Mouse (Mus musculus): Measurements from ENCODE around the gene St3gal5.
A peak's percentile ranks its signal among the peaks of the same experiment; 100 is the strongest.

Gene St3gal5

DNA sequence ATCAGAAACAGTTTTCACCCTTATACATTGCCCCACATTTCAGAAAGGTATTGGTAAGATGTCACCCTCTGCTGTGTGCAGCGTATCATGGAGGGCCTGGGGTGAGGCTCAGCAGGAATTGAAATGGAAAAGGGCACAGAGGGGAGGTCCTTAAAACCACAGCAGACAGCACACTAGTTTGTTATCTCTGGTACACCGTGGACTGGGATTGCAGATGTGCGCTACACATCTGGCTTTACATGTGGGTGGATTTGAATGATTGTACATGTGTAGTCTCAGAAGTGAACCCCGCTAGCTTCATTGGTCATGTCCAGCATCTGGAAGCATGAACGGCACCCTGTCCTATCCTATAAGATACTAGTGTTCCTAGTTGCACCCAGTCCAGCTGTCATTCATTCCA is 38.6 kb downstream of the St3gal5 start:
- DNase-seq, result no peak

DNA sequence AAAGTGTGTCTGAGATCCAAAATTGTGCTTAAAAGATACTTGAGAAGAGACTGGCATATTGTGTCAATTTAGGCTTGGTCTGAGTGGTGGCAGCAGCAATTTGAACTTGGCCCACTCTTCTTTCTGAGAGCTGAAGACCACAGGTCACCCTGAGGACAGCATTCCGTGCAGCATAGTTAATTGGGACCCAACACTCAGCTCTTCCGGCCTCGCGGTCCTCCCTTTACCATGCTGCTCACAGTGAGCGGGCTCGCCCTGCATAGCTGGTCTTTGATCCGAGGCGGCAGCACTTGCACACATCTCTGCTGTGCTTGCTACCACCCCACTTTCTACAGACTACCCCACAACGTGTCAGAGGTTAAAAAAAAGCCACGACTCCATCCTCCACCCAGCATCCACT is 39.2 kb downstream of the St3gal5 start:
- DNase-seq, result no peak

DNA sequence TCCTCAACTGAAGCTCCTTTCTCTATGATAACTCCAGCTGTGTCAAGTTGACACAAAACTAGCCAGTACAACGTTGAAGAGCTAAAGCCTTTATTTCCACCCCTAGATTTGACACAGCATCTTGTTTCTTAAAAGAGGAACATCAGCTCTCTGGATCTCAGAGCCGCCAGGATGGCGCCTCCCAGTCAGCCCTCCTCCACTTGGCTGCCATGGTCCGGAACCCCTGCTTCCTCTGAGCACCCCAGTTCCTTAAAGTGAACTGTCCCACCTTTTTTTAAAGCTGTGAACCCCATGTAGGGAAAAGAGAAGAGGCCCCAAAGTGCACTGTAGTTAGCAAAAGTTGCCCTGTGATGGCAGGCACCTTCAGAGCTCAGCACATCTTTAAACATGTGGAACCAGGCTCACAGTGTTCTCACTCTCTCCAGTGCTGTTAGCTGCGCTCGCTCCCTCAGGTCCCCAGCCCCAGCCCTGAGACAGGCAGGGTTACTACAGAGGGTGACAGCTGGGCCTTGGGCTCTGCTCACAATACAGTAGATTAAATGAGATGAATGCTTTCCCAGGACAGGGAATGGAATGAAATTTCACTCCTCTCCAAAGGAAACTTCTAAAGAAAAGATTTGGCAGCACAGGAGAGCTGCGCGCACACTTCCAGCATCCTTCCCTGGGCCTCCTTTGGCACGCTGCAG is 42.3 kb downstream of the St3gal5 start:
- no peak for DNase-seq

DNA sequence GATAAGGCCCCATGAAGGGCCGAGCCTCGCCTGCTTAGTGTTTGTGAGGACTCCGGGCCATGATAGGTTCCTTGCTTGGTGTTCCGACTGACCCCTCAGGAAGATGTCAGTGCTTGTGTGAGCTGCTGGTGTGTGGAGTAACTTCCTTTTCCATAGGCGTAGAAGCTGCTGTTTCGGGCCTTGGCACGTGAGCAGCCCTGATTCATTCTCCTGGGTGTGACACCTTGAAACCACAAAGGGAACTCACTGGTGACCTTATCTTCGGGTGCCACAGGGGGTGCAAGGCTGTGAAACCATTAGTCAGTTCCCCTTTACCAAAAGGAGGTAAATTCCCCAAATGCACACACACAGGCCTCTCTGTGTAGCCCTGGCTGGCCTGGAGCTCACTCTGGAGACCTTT is 43.0 kb downstream of the St3gal5 start:
- DNase-seq, result no peak

DNA sequence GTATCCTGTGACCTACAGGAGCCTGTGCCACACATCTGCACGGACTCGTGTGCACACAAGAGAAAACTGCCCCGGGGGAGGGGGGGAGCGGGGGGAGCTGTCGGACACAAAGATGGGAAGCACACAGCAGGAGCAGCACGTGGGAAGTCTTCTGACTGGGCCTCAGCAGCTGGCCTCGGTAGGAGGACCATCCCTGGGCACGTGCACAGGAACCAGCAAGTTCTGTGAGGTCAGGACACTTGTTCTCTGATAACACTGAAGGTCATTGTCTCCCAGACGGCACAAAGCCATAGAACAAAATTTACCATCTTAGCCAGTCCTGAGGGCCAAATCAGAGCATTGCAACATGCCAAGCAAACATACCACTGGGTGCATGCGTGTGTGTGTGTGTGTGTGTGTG is 43.8 kb downstream of the St3gal5 start:
- no peak for DNase-seq

DNA sequence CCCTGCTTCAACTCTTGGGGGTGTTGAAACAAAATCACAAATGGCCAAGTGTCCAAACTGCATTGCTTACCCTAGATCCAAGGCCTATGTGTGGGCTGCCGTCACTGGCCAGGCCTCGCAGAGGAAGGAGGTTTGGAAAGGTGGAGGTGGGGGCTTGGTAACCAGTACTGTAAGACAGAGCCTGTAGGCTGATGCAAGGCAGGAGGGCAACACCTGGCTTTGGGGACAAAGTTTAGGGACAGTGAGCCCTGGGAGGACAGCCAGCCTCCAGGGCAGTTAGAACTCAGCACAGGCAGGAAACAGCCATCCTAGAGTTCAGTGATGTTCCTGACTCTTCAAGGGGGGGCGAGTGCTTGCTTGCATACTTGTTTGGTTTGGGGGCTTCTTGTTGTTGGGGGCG is 45.2 kb downstream of the St3gal5 start:
- no peak for DNase-seq

DNA sequence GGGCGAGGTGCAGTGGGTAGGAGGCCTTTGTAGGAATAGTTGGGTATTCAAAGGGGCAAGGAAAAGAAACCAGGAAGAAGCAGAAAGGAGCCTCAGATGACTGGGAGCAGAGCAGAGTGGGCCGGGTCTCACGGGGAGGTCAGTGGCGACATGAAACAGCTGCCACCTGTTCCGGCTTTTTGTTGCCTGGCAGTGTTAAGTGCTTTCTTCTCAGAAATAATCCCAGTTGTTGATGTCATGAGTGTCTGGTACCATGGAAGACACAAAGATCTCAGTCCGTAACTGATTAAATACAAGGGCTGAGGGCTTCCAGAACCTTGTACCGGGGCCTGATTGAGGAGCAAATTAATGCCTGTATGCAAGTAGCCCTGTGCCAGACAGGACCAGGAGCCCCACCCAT is 47.0 kb downstream of the St3gal5 start:
- no peak for DNase-seq

DNA sequence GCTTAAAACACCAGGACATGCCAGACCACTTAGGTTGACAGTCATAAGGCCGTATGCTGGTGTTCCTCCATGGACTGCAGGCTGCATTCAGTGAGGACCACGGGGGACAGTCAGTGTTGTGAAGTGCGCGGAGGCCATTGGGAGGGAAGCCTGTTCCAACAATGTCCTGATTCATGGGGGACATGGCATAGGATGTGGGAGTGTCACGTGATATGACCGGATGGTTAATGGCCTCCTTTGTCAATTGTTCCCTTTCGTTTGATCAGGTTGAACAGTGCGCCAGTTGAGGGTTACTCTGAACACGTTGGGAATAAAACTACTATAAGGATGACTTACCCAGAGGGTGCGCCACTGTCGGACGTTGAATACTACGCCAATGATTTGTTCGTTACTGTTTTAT is 49.4 kb downstream of the St3gal5 start:
- no peak for DNase-seq

DNA sequence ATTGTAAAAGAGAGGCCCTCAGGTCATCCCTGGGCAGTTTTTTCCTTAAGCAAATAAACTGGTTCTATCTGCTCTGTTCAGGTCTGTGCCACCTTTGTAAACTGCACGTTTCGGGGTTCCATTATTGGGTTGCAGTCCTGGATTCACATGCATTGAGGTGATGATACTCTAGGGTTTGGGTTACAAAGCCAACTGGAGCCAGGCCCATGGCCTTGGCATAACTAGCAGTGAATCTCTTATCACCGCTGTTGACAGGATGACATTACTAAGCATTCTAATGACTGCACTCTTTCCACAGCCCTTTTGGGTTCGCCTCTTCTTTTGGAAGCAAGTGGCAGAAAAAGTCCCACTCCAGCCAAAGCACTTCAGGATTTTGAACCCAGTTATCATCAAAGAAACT is 51.3 kb downstream of the St3gal5 start:
- no peak for DNase-seq

DNA sequence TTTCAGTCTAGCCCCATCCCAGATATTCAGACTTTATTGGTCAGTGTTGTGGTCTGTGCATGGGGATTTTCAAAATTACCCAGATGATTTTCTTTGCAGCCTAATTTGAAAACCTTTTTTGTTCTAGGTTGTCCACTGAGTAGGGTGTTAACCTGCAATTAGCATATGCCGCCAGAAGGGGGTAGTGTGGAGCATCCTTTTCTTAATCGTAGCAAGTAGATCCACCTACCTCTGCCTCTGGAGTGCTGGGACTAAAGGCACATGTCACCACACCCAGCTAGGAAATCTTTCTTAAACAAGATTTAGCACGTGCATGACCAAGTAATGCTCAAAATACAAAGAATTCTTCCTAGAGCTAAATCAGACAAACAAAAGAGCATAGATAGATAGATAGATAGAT is 52.4 kb downstream of the St3gal5 start:
- DNase-seq, result no peak

DNA sequence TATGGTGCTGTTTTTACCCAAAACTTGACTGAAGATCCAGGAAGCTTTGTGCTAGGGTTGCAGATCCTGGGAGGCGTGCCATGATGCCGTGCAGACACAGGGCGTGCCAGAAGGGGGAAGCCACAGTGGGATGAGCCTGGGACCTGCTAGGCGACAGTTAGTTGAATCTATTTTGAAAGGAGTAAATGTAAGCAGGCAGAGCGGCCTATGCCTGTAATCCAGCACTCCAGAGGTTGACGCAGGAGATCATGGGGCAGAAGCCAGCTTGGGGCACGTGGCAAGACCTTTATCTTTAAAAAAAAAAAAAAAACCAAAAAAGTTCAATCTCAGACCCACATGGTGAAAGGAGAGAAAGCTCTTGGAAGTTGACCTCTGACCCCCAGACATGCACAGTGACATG is 55.3 kb downstream of the St3gal5 start:
- no peak for DNase-seq

DNA sequence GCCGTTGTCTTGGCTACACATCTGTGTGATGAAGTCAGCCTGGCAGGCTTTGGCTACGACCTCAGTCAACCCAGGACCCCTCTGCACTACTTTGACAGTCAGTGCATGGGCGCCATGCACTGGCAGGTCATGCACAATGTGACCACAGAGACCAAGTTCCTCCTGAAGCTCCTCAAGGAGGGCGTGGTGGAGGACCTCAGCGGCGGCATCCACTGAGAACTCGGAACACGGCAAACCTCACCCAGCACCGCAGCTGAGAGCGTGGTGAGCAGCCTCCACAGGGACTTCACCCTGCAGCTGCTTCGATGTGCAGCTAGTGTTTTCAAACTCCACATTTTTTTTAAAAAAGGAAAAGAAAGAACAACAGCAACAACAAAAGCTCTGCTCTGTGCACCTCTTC is 56.1 kb downstream of the St3gal5 start:
- peak; percentile 29 to 46 for DNase-seq

DNA sequence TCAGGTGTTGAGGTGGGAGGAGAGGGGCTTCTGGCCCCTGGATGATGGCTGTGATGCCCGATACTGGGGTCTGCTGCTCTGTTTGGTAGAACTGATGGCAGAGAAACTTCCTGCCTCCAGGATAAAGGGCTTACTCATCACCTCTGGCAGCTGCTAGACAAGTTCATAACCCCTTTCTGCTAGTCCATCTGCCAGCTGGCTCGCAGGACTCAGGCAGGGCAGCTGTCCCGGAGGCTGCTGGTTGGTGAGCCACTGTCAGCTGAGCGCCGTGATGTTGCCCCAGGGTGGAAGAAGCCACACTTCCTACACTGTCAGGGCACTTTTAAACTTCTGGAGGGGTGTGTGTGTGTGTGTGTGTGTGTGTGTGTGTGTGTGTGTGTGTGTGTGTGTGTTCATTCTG is 56.6 kb downstream of the St3gal5 start:
- peak; percentile 15 to 48 for DNase-seq

DNA sequence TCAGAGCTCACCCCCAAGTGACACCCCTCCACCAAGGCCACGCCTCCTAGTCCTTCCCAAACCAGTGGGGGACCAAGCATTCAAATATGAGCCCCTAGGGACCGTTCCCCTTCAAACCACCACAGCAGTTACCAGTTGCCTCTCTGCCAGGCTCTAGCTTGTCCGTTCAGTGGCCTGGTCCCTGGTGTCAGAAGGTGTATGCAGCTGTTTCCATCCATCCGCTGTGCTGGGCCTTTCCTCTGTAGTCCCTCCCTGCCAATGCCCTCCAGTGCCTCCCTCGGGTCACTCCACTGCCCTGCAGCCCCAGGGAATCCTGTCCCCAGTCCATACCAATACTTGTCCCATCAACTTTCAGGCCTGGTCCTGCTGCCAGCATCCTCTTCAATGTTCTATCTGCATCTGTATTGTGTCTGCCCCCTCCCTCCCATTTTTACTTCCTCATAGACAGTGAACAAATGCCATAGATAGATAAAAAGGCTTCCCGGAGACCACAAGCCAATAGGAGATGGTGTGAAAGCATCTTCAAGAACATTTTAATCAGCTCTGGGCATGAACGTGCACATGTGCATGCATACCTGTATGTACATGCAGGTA is 57.6 kb downstream of the St3gal5 start:
- no peak for DNase-seq

DNA sequence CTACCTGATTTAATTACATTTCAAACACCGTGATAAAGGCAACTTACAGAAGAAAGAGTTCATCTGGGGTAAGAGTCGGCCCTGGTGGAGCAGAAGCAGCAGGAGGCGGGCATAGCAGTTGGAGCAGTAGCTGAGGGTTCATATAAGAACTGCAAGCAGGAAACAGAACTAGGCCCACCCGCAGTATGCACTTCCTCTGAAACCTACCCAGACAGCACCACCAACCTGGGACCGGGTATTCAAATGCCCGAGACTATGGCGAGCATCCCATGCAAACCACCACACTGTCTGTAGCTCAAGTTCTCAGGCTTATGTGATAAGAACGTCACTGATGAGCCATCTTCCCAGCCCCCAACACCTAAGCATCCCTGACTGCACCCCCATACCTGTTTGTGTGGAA is 58.3 kb downstream of the St3gal5 start:
- DNase-seq, result no peak

DNA sequence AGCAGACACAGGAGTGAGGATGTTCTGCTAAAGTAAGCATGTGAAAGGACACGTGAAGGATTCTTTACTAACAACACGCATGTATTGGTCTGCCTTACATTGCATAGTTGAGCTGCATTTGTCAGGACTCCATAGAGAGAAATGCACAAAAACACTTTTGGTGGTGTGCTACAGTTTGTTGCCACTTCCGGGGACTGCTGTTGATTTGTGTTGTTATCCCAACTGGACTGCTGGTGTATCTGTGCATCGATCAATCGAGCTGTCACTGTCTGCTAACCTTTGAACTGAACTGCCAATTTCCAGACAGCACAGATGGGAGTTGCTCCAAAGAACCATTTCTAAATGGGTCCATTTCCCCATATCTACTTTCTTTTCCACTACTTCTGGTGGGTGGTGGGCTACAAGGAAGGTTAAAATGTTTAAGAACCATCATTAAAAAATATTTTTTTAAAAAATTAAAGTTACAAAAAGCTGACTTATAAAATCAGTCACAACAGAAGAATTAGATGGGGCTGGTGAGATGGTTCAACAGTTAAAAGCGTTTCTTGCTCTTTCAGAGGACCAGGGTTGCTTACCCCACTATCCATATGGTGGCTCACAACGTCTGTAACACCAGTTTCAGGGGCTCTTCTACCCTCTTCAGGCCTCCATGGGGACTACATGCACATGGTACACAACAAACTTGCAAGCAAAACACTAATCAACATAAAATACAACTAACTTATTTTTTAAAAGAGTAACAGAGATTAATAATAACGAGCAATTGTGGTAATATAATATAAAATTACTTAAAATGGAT is 61.8 kb downstream of the St3gal5 start:
- DNase-seq, result no peak

DNA sequence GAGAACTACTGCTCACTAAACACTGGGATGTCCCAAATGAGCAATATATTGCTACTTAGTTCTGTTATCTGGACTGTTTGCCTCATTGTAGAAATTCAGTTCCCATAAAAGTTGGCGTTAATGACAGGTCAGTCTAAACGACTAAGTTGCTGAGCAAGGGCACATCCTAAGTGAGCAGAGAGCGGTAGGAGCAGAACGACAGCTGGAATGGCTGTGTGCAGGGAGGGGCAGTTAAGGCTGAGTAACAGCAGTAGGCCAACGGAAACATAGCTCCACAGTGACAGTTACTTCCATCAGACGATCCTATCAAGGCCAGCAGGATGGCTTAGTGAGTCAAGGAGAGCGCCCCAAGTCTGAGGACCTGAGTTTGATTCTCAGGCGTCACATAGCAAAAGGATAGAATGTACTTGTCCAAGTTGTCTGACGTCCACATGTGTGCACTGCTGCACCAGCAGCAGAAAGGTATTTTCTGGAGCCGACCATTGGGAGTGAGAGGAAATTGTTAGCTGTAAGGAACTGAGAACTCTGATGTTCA is 62.5 kb downstream of the St3gal5 start:
- DNase-seq, result no peak

DNA sequence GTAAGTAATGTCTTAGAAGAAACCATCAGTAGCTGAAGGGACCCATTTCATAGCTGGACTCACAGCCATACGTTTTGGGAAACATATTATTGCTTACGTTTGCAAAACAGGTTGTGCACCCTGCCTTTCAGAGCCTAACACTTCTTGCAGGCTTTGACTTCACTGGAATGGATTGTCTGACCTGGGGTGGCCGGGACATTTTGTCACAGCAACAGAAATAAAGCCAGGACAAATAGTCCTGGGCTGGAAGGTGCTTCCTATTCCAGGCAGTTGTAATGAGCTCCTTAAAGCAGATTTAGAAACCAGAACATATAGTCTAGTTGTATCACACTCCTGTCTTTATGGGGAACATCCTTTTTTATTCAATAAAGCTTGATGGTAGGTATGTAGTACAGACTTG is 63.6 kb downstream of the St3gal5 start:
- DNase-seq, result no peak

DNA sequence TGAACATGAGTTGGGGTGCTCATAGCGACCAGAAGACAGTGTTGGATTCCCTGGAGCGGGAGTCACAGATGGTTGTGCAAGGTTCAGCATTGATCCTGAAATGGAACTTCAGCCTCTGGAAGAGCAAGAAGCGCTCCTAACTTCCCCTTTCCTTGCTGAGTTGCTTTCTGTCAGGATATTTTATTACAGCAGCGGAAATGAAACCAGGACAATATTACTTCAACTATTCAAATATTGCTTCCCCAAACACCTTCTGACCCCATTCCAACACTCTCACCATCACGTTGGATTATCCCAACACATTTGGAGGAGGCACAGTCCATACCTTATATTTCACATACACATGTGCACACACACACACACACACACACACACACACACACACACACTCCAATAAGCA is 64.4 kb downstream of the St3gal5 start:
- DNase-seq, result no peak

DNA sequence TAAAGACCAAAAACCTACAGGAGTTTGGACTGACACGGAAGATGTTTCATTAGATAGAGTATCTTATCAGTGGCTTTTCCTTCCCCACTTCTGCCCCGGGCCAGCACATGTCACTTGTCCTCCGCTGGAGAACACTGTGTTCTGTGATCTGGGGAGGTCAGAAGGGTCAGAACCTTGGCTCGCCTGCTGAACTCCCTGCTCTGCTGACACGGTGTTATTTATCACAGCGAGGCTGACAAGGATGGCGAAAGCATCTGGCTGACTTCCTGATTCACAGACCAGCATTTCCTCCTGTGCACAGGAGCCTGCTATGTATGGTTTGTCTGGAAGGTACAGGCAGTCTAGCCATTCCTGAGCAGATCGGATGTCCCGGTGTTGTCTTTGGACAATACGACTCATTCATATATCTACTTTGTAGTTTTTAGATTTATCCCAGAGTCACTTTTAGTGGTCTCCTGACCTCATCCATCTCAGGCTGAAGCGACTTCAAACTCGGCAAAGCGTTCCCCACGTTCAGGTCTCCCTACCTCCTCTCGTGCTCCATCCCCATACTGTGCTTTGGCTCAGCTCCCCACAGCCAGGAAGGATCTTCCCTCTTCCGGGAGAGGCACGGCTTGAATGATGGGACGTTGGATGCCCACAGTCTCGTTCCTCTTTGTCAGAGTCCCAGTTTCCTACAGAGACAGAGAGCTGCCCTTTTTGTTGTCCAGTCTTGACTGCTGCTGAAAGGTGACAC is 64.9 kb downstream of the St3gal5 start:
- DNase-seq, result no peak

DNA sequence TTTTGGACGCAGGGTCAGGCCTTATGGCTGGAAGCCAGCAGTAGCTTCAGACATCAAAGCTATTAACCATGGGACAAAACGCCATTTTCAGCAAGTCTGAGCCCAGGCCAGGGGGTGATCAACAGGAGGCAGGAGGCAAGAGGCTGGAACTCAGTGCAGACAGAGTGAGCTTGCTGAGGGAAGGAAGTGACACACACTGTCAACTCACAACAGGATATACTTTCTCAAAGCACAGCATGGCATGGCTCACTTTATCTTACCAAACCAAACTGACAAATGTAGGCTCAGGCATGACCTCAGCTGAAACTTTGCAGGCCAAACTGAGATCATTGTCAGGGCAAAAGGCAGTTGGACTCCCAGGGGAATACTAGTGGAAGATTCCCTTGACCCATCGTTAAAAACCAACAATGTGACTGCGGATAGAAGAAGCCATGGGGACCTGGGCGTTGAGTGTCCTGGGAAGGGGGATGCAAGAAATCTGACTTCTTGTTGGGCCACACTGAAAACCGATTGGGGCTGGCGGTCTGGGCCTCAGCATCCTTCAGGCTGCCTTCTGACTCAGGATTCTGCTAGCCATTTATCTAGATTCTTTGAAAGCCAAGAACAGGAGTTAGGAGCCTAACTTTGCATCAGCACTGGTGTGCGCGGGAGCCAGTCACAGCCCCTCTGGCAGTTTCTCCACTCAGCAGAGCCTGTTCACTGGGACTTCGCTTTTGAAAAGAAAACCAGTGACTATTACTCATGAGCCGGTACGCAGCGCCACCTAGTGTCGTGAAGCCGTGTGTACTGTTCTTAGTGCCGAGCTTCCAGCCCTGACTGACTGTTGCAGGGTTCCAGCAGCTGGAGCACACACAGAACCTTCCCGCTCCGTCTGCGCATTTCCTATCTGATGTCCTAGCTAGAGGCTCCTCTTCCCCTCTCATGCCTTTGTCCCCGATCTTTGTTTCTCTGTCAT is 67.2 kb downstream of the St3gal5 start:
- peak; percentile 74 to 78 for DNase-seq

DNA sequence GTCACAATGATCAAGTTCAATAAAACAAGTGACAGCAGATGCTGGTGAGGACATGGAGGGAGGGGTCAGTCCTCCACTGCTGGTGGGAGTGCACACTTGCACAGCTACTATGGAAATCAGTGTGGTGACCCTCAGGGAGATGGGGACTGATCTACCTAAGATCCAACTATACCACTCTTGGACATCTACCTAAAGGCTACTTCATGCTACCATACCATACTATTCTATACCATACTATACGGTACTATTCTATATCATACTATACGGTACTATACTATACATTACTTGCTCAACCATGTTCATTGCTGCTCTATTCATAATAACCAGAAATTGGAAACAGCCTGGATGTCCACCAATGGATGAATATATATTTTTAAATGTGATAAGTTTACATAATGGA is 68.5 kb downstream of the St3gal5 start:
- no peak for DNase-seq
